15 mouse cellular contexts compared by ENCODE assay signal in genomic region chr9:40629441-40629840, GRCm38 (mm10). TPM values are rescaled to one million over a fixed set of nuclear protein-coding genes. Genes with fewer than 3 reads are reported as not detected.
"Had no signal": no experiment of that assay in that cellular context is flagged by ENCODE, and none has a peak within 500 bp of the region (broad histone marks: within the 10 kb centered on the region; RNA-seq: fewer than 3 reads in every experiment).

No protein-coding gene starts in this region.

- DNase-seq: kidney, postnatal 14 days; lung, embryonic 14.5 days; lung, postnatal 14 days; thymus, postnatal 4 days had no signal

- H3K4me3 ChIP-seq: layer of hippocampus, adult 2 months; limb, embryonic 15.5 days; liver, embryonic 12.5 days; megakaryocyte, embryonic 14.5 days; midbrain, embryonic 15.5 days; neural tube, embryonic 12.5 days had no signal

- H3K27ac ChIP-seq: limb, embryonic 15.5 days; liver, embryonic 12.5 days; midbrain, embryonic 15.5 days; neural tube, embryonic 12.5 days; stomach, postnatal 0 days had no signal

RNA-seq across cellular contexts. Expression of gene Gm21915, which starts 41.0 kb away (rescaled TPM):
- total RNA-seq: layer of hippocampus, adult 2 months; layer of hippocampus, postnatal 10 days; left cerebral cortex, postnatal 10 days; monocyte, adult 5-6 weeks; neutrophil, adult 5-6 weeks had no signal
